Mouse (Mus musculus) neutrophil, adult 59 days (primary cell): Measurements from ENCODE around the gene Sfxn2. TPM values are rescaled to one million over a fixed set of nuclear protein-coding genes. Genes with fewer than 3 reads are reported as not detected.

Experiments used
- total RNA-seq, 2 experiments: library from RNA; stranded (reverse); gene quantifications; 1 replicate in 1 of 2; 2 replicates in 1 of 2; pipeline ENCODE4 v1.2.4; 2023

Gene Sfxn2
- 1 to 10 TPM; 8.8 to 9.8 TPM for total RNA-seq

GRCm38 (mm10) chr19:46572951-46573937 lies at the start of gene Sfxn2, which contains the start of gene Arl3:
Gene Sfxn2 (plus strand): TSS chr19:46573365.
Gene Arl3 (minus strand): TSS chr19:46573198.

DNA sequence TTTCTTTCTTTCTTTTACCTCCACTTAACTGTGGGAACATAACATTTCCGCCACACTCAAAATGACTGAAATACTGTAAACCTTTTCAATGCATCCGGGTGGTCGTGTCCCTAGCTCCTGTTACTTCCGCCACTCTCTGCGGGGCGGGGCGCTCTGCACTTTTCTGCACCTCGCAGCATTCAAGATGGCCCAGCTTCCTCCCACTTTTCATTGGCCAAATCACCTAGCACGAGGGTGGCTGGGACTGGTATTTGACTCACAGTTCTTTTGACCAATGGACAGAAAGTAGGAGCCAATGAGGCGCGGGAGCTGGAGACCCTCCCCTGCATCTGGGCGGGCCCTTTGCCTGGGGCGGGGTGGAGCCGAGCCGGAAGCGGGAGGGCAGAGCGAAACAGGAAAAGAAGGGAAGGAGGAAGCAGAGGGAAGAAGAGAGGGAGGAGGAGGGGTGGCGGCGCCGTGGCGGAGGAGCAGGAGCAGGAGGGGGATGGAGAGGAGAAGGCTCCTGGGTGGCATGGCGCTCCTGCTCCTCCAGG lies 25.6 kb downstream of the Sfxn2 start, which contains the start of gene Wbp1l:
Gene Wbp1l (plus strand): TSS at position 365 of the 533 bp plus-strand sequence.

Other genes with a start within 250 kb of the Sfxn2 start
- gene Psd, start 246.2 kb upstream of the Sfxn2 start, total RNA-seq = under 1 TPM; 0.09 to 0.80 TPM
- 1 to 10 TPM; 3.3 to 3.9 TPM for gene Fbxl15, start 245.2 kb upstream of the Sfxn2 start, total RNA-seq
- gene Cuedc2, start 234.7 kb upstream of the Sfxn2 start, total RNA-seq = 10 to 100 TPM; 96.2 to 98.6 TPM
- gene Mfsd13a, start 232.2 kb upstream of the Sfxn2 start, total RNA-seq = 10 to 100 TPM; 25.0 to 27.9 TPM
- not detected for gene 2310034G01Rik, start 223.1 kb upstream of the Sfxn2 start, total RNA-seq
- 10 to 100 TPM; 87.0 to 95.1 TPM for gene Actr1a, start 177.6 kb upstream of the Sfxn2 start, total RNA-seq
- gene Sufu, start 176.5 kb upstream of the Sfxn2 start, total RNA-seq = 10 to 100 TPM; 10.7 to 10.9 TPM
- 10 to 100 TPM; 47.4 to 56.4 TPM for gene Trim8, start 71.7 kb upstream of the Sfxn2 start, total RNA-seq
- gene Arl3, start 167 bp upstream of the Sfxn2 start, total RNA-seq = 1 to 10 TPM; 9.7 to 9.9 TPM
- gene Wbp1l, start 25.7 kb downstream of the Sfxn2 start, total RNA-seq = 10 to 100 TPM; 71.7 to 72.7 TPM
- not detected for gene Cyp17a1, start 99.8 kb downstream of the Sfxn2 start, total RNA-seq
- gene Borcs7, start 116.5 kb downstream of the Sfxn2 start, total RNA-seq = 1 to 10 TPM; 3.9 to 4.1 TPM
- 10 to 100 TPM; 15.5 to 17.6 TPM for gene As3mt, start 134.1 kb downstream of the Sfxn2 start, total RNA-seq
- 1 to 10 TPM; 5.8 to 6.0 TPM for gene Cnnm2, start 188.2 kb downstream of the Sfxn2 start, total RNA-seq